Mouse (Mus musculus) heart, adult 2 months (tissue): ENCODE data around the gene Cpne4. TPM values are rescaled to one million over a fixed set of nuclear protein-coding genes. Genes with fewer than 3 reads are reported as not detected.
A peak's percentile ranks its signal among the peaks of the same experiment; 100 is the strongest.

Experiments used
- DNase-seq, 2 experiments: peaks; one replicate each; pipeline ENCODE4 v3.0.0; 2021
- H3K27ac ChIP-seq: fragments of 200-600 bp; 2 replicates; pipeline ENCODE4 v1.8.1; 2022
- H3K27me3 ChIP-seq: fragments of 200-500 bp; 2 replicates; pipeline ENCODE4 v1.6.1; 2012; ENCODE audit warnings: mild to moderate bottlenecking, low read length, inconsistent platforms, mixed read lengths; ENCODE audit not compliant: control insufficient read depth, insufficient read depth
- H3K36me3 ChIP-seq: fragments of 200-500 bp; 2 replicates; pipeline ENCODE4 v1.6.1; 2012; ENCODE audit warnings: low read length, inconsistent platforms; ENCODE audit not compliant: control insufficient read depth, insufficient read depth
- H3K4me1 ChIP-seq: fragments of 200-500 bp; 2 replicates; pipeline ENCODE4 v1.6.1; 2011; ENCODE audit warnings: low read length; ENCODE audit not compliant: control insufficient read depth, insufficient read depth
- H3K4me3 ChIP-seq: fragments of 200-600 bp; 2 replicates; pipeline ENCODE4 v1.8.1; 2022
- H3K79me2 ChIP-seq: fragments of 200-500 bp; replicated peaks from 2 replicates; pipeline ENCODE4 v1.6.1; 2012; ENCODE audit warnings: mild to moderate bottlenecking, inconsistent platforms, low read length, moderate library complexity, mixed read lengths; ENCODE audit not compliant: control insufficient read depth, insufficient read depth
- H3K9ac ChIP-seq: fragments of 200-500 bp; 2 replicates; pipeline ENCODE4 v1.6.1; 2012; ENCODE audit warnings: low read depth, mild to moderate bottlenecking, control low read depth, inconsistent platforms, low read length, mixed read lengths
- CTCF ChIP-seq: fragments of 200-600 bp; IDR thresholded peaks from 2 replicates; pipeline ENCODE4 v1.8.1; 2022; ENCODE audit warnings: antibody characterized with exemption, mild to moderate bottlenecking, moderate library complexity
- EP300 ChIP-seq: fragments of 200-500 bp; IDR thresholded peaks from 2 replicates; pipeline ENCODE4 v1.6.1; 2011; ENCODE audit warnings: low read depth, low read length, control low read depth; ENCODE audit not compliant: insufficient read depth
- POLR2A ChIP-seq: fragments of 200-500 bp; IDR thresholded peaks from 2 replicates; pipeline ENCODE4 v1.6.1; 2011; ENCODE audit warnings: mild to moderate bottlenecking, low read depth, low read length, control low read depth; ENCODE audit not compliant: insufficient read depth
- WGBS: fragments of 180-500 bp; shearing (Covaris S2); methylation state at CpG from one replicate; pipeline ENCODE4 v1.1.7; 2018; 5-methylcytosine and 5-hydroxymethylcytosine counted together
- intact Hi-C: fragments of 180-260 bp; cut with DNase I; formaldehyde crosslinking; loops from one replicate; pipeline ENCODE4 v1.15.1; 2025
- polyA plus RNA-seq: library from polyadenylated mRNA; depleted of rRNA; stranded (reverse); fragments of >200 nt; gene quantifications from 2 replicates; pipeline ENCODE4 v1.2.3, GENCODE M21; 2012
- total RNA-seq, 2 experiments: library from RNA; stranded (reverse); gene quantifications; 2 replicates each; pipeline ENCODE4 v1.2.3; 2021

Gene Cpne4
- total and polyA plus RNA-seq, 3 experiments = 0.08 TPM; not detected in 1

GRCm38 (mm10) chr9:104854245-104854921 is 307.3 kb downstream of the Cpne4 start:
- Histone ChIP-seq H3K27ac (no peak overlapping the region), H3K79me2 (no peaks in the 10 kb centered on the region), H3K36me3 (no peaks in the 10 kb centered on the region), H3K4me3 (no peak overlapping the region), H3K27me3 (no peaks in the 10 kb centered on the region), H3K4me1 (no peaks in the 10 kb centered on the region), H3K9ac (no peak overlapping the region)
- intact Hi-C loops = no loop called here
- peak; percentile 22 to 32 for DNase-seq
- TF ChIP-seq CTCF (no peak), EP300 (no peak), POLR2A (no peak)
- 31% methylated on average over 6 of the region's 6 CpGs for WGBS

- Histone ChIP-seq H3K27ac (no peak overlapping the region), H3K79me2 (no peaks in the 10 kb centered on the region), H3K27me3 (no peaks in the 10 kb centered on the region), H3K4me3 (no peak overlapping the region), H3K4me1 (no peaks in the 10 kb centered on the region), H3K36me3 (no peaks in the 10 kb centered on the region), H3K9ac (no peak overlapping the region)
- DNase-seq = no peak
- 24% methylated on average over 1 of the region's 1 CpGs for WGBS
- intact Hi-C loops = no loop called here
- TF ChIP-seq POLR2A = no peak
- no peak for TF ChIP-seq CTCF
- TF ChIP-seq EP300 = no peak
Measured at GRCm38 (mm10) chr9:104865830-104866229, 318.7 kb downstream of the Cpne4 start.

GRCm38 (mm10) chr9:104872586-104872985 is 325.5 kb downstream of the Cpne4 start:
- intact Hi-C loops = no loop called here
- Histone ChIP-seq H3K9ac (no peak overlapping the region), H3K4me3 (no peak overlapping the region), H3K27ac (no peak overlapping the region), H3K4me1 (no peaks in the 10 kb centered on the region), H3K27me3 (no peaks in the 10 kb centered on the region), H3K36me3 (no peaks in the 10 kb centered on the region), H3K79me2 (no peaks in the 10 kb centered on the region)
- no peak for DNase-seq
- no peak for TF ChIP-seq CTCF
- TF ChIP-seq EP300 = no peak
- no peak for TF ChIP-seq POLR2A
- WGBS = 83% methylated on average over 4 of the region's 4 CpGs

GRCm38 (mm10) chr9:104874157-104874556 is 327.1 kb downstream of the Cpne4 start:
- intact Hi-C loops = no loop called here
- WGBS = 58% methylated on average over 3 of the region's 3 CpGs
- no peak overlapping the region for H3K4me3 ChIP-seq
- TF ChIP-seq EP300 (no peak), POLR2A (no peak), CTCF (no peak)
- H3K27me3 ChIP-seq = no peaks in the 10 kb centered on the region
- no peak overlapping the region for H3K27ac ChIP-seq
- H3K9ac ChIP-seq = no peak overlapping the region
- H3K4me1 ChIP-seq = no peaks in the 10 kb centered on the region
- no peak for DNase-seq
- no peaks in the 10 kb centered on the region for H3K79me2 ChIP-seq
- H3K36me3 ChIP-seq = no peaks in the 10 kb centered on the region

- 43% methylated on average over 3 of the region's 3 CpGs for WGBS
- no peaks in the 10 kb centered on the region for H3K27me3 ChIP-seq
- no peaks in the 10 kb centered on the region for H3K36me3 ChIP-seq
- DNase-seq = no peak
- TF ChIP-seq CTCF = no peak
- no peak for TF ChIP-seq EP300
- no peak for TF ChIP-seq POLR2A
- H3K4me3 ChIP-seq = no peak overlapping the region
- intact Hi-C loops = no loop called here
- H3K4me1 ChIP-seq = no peaks in the 10 kb centered on the region
- H3K27ac ChIP-seq = no peak overlapping the region
- no peak overlapping the region for H3K9ac ChIP-seq
- H3K79me2 ChIP-seq = no peaks in the 10 kb centered on the region
Measured at GRCm38 (mm10) chr9:104877014-104877413, 329.9 kb downstream of the Cpne4 start.

- Histone ChIP-seq H3K36me3 (no peaks in the 10 kb centered on the region), H3K4me1 (no peaks in the 10 kb centered on the region), H3K4me3 (no peak overlapping the region), H3K27ac (no peak overlapping the region), H3K27me3 (no peaks in the 10 kb centered on the region), H3K79me2 (no peaks in the 10 kb centered on the region), H3K9ac (no peak overlapping the region)
- WGBS = 81% methylated on average over 6 of the region's 6 CpGs
- TF ChIP-seq POLR2A (no peak), CTCF (no peak), EP300 (no peak)
- no peak for DNase-seq
- intact Hi-C loops = no loop called here
Measured at GRCm38 (mm10) chr9:104878558-104878957, 331.5 kb downstream of the Cpne4 start.
